Mouse (Mus musculus): ENCODE results near the gene Plekha7. TPM values are rescaled to one million over a fixed set of nuclear protein-coding genes. Genes with fewer than 3 reads are reported as not detected.
A peak's percentile ranks its signal among the peaks of the same experiment; 100 is the strongest.

Plekha7 gene
- polyA plus RNA-seq, 1 experiment from 2014 or later: 11.8 TPM

DNA sequence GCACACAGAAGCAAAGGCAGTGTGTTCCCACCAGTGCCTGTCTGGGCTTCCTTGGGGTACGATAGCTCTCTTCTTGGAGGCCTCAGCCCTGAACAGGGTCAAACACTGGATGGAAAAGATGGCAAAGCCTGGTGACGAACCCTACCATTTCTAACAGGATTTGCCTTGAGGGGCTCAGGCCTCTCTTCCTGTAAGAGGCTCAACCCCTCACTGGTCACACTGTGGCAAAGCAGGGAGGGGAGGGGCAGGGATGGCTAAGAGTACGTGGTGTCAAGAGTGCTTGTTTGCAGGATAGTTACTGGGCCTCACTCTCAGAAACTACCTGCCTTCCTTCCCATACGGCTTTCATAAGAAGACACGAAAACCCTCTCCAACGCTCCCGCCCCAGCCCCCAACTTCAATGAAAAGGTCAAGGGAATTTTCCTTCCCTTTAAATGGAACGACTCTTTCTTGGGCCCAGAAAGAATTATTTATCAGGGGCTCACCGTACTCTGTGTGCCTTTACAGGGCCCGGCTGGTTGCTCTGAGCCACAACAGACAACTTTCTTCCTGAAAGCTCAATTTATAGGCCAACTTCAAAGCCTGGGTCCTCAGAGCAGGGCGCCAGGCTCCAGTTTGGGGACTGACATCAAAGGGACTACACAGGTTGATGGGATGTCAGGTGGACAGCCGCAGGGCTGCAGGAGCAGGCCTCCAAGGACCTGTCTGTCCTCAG is 192.8 kb downstream of the Plekha7 start:
- no peak for TF ChIP-seq CTCF (IDR thresholded peaks at IDR 0.05; ENCODE audit: low read depth)
- H3K9ac ChIP-seq (ENCODE audit: low read depth, low read length): no peak overlapping the region
- no peak overlapping the region for H3K4me2 ChIP-seq (ENCODE audit: low read length)
- no peak for ATAC-seq (replicated peaks; ENCODE audit: low FRiP score, low read depth)
- H3K4me1 ChIP-seq (replicated peaks; ENCODE audit: insufficient read depth, low read length): no peaks in the 10 kb centered on the region
- no peak for DNase-seq (ENCODE audit: low spot score)
- no peaks in the 10 kb centered on the region for H3K36me3 ChIP-seq (ENCODE audit: insufficient read depth, low read length)
- no peak overlapping the region for H3K4me3 ChIP-seq (replicated peaks; ENCODE audit: low read depth, low read length)
- H3K27ac ChIP-seq: no peak overlapping the region
- H3K9me3 ChIP-seq (replicated peaks; ENCODE audit: low read length): no peaks in the 10 kb centered on the region
- no peaks in the 10 kb centered on the region for H3K27me3 ChIP-seq (ENCODE audit: insufficient read depth, low read length)
- WGBS: 51% methylated on average over 12 of the region's 12 CpGs

- H3K27me3 ChIP-seq (ENCODE audit: insufficient read depth, low read length): no peaks in the 10 kb centered on the region
- 74% methylated on average over 6 of the region's 6 CpGs for WGBS
- no peaks in the 10 kb centered on the region for H3K4me1 ChIP-seq (replicated peaks; ENCODE audit: insufficient read depth, low read length)
- no peak overlapping the region for H3K4me2 ChIP-seq (ENCODE audit: low read length)
- no peak overlapping the region for H3K27ac ChIP-seq
- DNase-seq (ENCODE audit: low spot score) (no peak), ATAC-seq (replicated peaks; ENCODE audit: low FRiP score, low read depth) (no peak)
- H3K4me3 ChIP-seq (replicated peaks; ENCODE audit: low read depth, low read length): no peak overlapping the region
- H3K9ac ChIP-seq (ENCODE audit: low read depth, low read length): no peak overlapping the region
- TF ChIP-seq CTCF (IDR thresholded peaks at IDR 0.05; ENCODE audit: low read depth): no peak
- 0 out of 2 replicates have a peak, but pooled peaks cover 1% of the 10 kb centered on the region for H3K36me3 ChIP-seq (ENCODE audit: insufficient read depth, low read length)
- H3K9me3 ChIP-seq (replicated peaks; ENCODE audit: low read length): no peaks in the 10 kb centered on the region
Observed at GRCm38 (mm10) chr7:116111546-116111945, 196.6 kb downstream of the Plekha7 start.

DNA sequence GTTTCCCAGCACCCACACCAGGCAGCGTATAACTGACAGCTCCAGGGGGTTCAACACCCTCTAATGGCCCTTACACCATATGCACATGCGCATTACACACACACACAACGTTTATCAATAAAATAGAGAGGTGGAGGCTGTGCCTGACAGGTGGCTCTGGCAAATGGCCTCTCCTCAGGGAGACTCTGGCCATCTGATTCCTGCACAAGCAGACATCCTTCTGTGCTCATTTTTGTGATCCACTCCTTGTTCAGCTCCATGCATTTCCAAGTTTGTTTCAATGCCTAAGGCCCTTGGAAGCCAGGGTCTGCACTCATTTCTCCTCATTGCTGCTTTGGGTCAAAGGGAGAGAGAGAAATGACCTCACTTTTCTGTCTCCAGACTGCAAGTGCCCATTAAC is 197.5 kb downstream of the Plekha7 start:
- no peak for ATAC-seq (replicated peaks; ENCODE audit: low FRiP score, low read depth)
- no peak overlapping the region for H3K27ac ChIP-seq
- no peaks in the 10 kb centered on the region for H3K4me1 ChIP-seq (replicated peaks; ENCODE audit: insufficient read depth, low read length)

DNA sequence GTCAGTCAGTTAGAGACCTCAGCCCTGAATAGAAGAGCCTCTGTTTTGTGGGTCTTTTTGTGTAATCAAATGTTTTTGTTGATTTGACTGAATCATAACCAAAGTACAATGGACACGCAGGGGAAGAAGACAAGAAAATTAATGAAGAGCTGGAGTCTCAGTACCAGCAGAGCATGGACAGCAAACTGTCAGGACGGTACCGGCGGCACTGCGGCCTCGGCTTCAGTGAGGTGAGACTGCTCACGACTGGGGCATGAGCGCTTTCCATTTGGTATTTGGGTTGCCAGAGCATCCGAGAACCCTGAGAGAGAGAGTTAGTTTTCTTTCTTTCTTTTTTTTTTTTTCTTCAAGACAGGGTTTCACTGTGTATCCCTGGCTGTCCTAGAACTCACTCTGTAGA is 205.1 kb downstream of the Plekha7 start:
- ATAC-seq (replicated peaks; ENCODE audit: low FRiP score, low read depth): no peak
- H3K9ac ChIP-seq (ENCODE audit: low read depth, low read length): no peak overlapping the region
- TF ChIP-seq CTCF (IDR thresholded peaks at IDR 0.05; ENCODE audit: low read depth): no peak
- H3K4me2 ChIP-seq (ENCODE audit: low read length): no peak overlapping the region
- no peaks in the 10 kb centered on the region for H3K9me3 ChIP-seq (replicated peaks; ENCODE audit: low read length)
- no peak overlapping the region for H3K4me3 ChIP-seq (replicated peaks; ENCODE audit: low read depth, low read length)
- H3K36me3 ChIP-seq (ENCODE audit: insufficient read depth, low read length): peaks cover 29% of the 10 kb centered on the region
- no peak for DNase-seq (ENCODE audit: low spot score)
- H3K27ac ChIP-seq: no peak overlapping the region
- peaks cover 6% of the 10 kb centered on the region; the same call in 1 of the 2 replicates for H3K4me1 ChIP-seq (replicated peaks; ENCODE audit: insufficient read depth, low read length)
- H3K27me3 ChIP-seq (ENCODE audit: insufficient read depth, low read length): no peaks in the 10 kb centered on the region
- WGBS: 94% methylated on average over 9 of the region's 9 CpGs

More for the DNA sequence above, 197.5 kb downstream of the Plekha7 start:
- no peak overlapping the region for H3K9ac ChIP-seq (ENCODE audit: low read depth, low read length)
- no peaks in the 10 kb centered on the region for H3K27me3 ChIP-seq (ENCODE audit: insufficient read depth, low read length)
- 77% methylated on average over 3 of the region's 3 CpGs for WGBS
- no peak overlapping the region for H3K4me3 ChIP-seq (replicated peaks; ENCODE audit: low read depth, low read length)
- no peaks in the 10 kb centered on the region for H3K9me3 ChIP-seq (replicated peaks; ENCODE audit: low read length)
- no peak for DNase-seq (ENCODE audit: low spot score)
- TF ChIP-seq CTCF (IDR thresholded peaks at IDR 0.05; ENCODE audit: low read depth): no peak
- 0 out of 2 replicates have a peak, but pooled peaks cover 9% of the 10 kb centered on the region for H3K36me3 ChIP-seq (ENCODE audit: insufficient read depth, low read length)
- no peak overlapping the region for H3K4me2 ChIP-seq (ENCODE audit: low read length)

- no peak overlapping the region for H3K4me3 ChIP-seq (replicated peaks; ENCODE audit: low read depth, low read length)
- H3K4me2 ChIP-seq (ENCODE audit: low read length): no peak overlapping the region
- peaks cover 6% of the 10 kb centered on the region; the same call in 1 of the 2 replicates for H3K4me1 ChIP-seq (replicated peaks; ENCODE audit: insufficient read depth, low read length)
- peak overlapping the region; percentile 2; the same call in 1 of the 2 replicates for H3K27ac ChIP-seq
- peak; percentile 57 for ATAC-seq (replicated peaks; ENCODE audit: low FRiP score, low read depth)
- DNase-seq (ENCODE audit: low spot score): peak; percentile 35
- TF ChIP-seq CTCF (IDR thresholded peaks at IDR 0.05; ENCODE audit: low read depth): no peak
- H3K36me3 ChIP-seq (ENCODE audit: insufficient read depth, low read length): peaks cover 15% of the 10 kb centered on the region
- no peaks in the 10 kb centered on the region for H3K27me3 ChIP-seq (ENCODE audit: insufficient read depth, low read length)
- no peak overlapping the region for H3K9ac ChIP-seq (ENCODE audit: low read depth, low read length)
- WGBS: 51% methylated on average over 7 of the region's 7 CpGs
- no peaks in the 10 kb centered on the region for H3K9me3 ChIP-seq (replicated peaks; ENCODE audit: low read length)
Observed at GRCm38 (mm10) chr7:116099952-116100528, 208.1 kb downstream of the Plekha7 start.

DNA sequence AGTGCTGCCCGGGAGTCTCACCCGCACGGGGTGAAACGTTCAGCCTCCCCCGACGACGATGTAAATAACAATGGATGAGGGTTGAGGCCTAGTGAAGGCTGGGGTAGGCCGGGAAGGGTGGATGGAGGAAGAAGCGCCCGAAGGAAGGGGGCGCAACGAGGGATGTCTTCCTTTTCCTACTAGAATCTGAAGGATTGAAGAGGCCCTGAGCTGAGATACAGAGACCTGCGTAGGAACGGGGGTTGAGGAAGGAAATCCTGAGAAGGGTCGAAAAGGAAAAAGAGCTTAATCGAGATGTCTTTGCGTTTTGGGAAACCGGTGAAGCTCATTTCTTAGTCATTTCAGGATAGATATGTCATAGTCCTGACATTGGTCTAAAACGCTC is 214.7 kb downstream of the Plekha7 start:
- Histone ChIP-seq H3K36me3 (ENCODE audit: insufficient read depth, low read length) (no peaks in the 10 kb centered on the region), H3K4me3 (replicated peaks; ENCODE audit: low read depth, low read length) (peak overlapping the region; percentile 72), H3K27me3 (ENCODE audit: insufficient read depth, low read length) (no peaks in the 10 kb centered on the region), H3K4me1 (replicated peaks; ENCODE audit: insufficient read depth, low read length) (0 out of 2 replicates have a peak, but pooled peaks cover 3% of the 10 kb centered on the region), H3K9me3 (replicated peaks; ENCODE audit: low read length) (no peaks in the 10 kb centered on the region), H3K9ac (ENCODE audit: low read depth, low read length) (peak overlapping the region; percentile 89), H3K4me2 (ENCODE audit: low read length) (peak overlapping the region; percentile 81), H3K27ac (peak overlapping the region; percentile 94)
- ATAC-seq (replicated peaks; ENCODE audit: low FRiP score, low read depth): peak; percentile 76
- TF ChIP-seq CTCF (IDR thresholded peaks at IDR 0.05; ENCODE audit: low read depth): peak; percentile 45
- peak; percentile 89 for DNase-seq (ENCODE audit: low spot score)
- WGBS: 1% methylated on average over 19 of the region's 19 CpGs

Data from kidney, postnatal 0 days (tissue).